In genomic region chr1:152518971-152519370, GRCm38 (mm10) we compare ENCODE assay signal across 19 mouse cellular contexts.
"Had no signal": no experiment of that assay in that cellular context is flagged by ENCODE, and none has a peak within 500 bp of the region (broad histone marks: within the 10 kb centered on the region; RNA-seq: fewer than 3 reads in every experiment).

No protein-coding gene starts in this region.

- DNase-seq: lung, adult 18-20 months; lung, embryonic 14.5 days; lung, postnatal 10 days; lung, postnatal 4 days; midbrain, embryonic 14.5 days; retina, postnatal 1 day; right cerebral cortex, adult 18-20 months; right cerebral cortex, postnatal 25 days; right cerebral cortex, postnatal 4 days; spleen, adult 18-20 months; thymus, adult 18-20 months; thymus, postnatal 14 days; thymus, postnatal 36 days had no signal

- H3K27me3 ChIP-seq: midbrain, embryonic 12.5 days; neural tube, embryonic 13.5 days; neural tube, embryonic 15.5 days had no signal

- H3K4me3 ChIP-seq: midbrain, embryonic 10.5 days; midbrain, embryonic 12.5 days; myocyte; neural tube, embryonic 13.5 days; neural tube, embryonic 15.5 days had no signal

- H3K4me2 ChIP-seq: lung, embryonic 14.5 days; midbrain, embryonic 12.5 days; neural tube, embryonic 13.5 days; neural tube, embryonic 15.5 days had no signal

- ATAC-seq: midbrain, embryonic 16.5 days had no signal

- H3K9me3 ChIP-seq: midbrain, embryonic 10.5 days; midbrain, embryonic 12.5 days; neural tube, embryonic 13.5 days; neural tube, embryonic 15.5 days had no signal

- H3K27ac ChIP-seq: midbrain, embryonic 10.5 days; midbrain, embryonic 12.5 days; neural tube, embryonic 13.5 days; neural tube, embryonic 15.5 days had no signal

- H3K4me1 ChIP-seq: midbrain, embryonic 10.5 days; midbrain, embryonic 12.5 days had no signal

- H3K9ac ChIP-seq: lung, embryonic 14.5 days; midbrain, embryonic 12.5 days; neural tube, embryonic 13.5 days; neural tube, embryonic 15.5 days had no signal

- H3K36me3 ChIP-seq: midbrain, embryonic 12.5 days had no signal
